Mouse (Mus musculus) monocyte, adult 5-6 weeks (primary cell): ENCODE measurements around the gene Gm13289. TPM values are rescaled to one million over a fixed set of nuclear protein-coding genes. Genes with fewer than 3 reads are reported as not detected.

Experiments
- total RNA-seq: library from RNA; stranded (forward); fragments of 200-1000, 200-491, 200-594 nt; gene quantifications from 3 replicates; pipeline ENCODE4 v1.2.3, GENCODE M21; 2017

Gm13289 gene
- total RNA-seq, 1 experiment from 2014 or later: not detected

Other genes with a start within 250 kb of the Gm13289 start
- not detected in 3 replicates for gene Ifna15, start 218.7 kb upstream of the Gm13289 start, total RNA-seq
- gene Ifna14, start 205.1 kb upstream of the Gm13289 start, total RNA-seq: not detected in 3 replicates
- not detected in 3 replicates for gene Ifna9, start 184.5 kb upstream of the Gm13289 start, total RNA-seq
- gene Ifna12, start 173.5 kb upstream of the Gm13289 start, total RNA-seq: not detected in 3 replicates
- gene C87499, start 142.5 kb upstream of the Gm13289 start, total RNA-seq: not detected in 3 replicates
- not detected in 3 replicates for gene Ifna13, start 132.5 kb upstream of the Gm13289 start, total RNA-seq
- gene Ifna16, start 100.0 kb upstream of the Gm13289 start, total RNA-seq: not detected in 3 replicates
- gene Ifna2, start 93.0 kb upstream of the Gm13289 start, total RNA-seq: not detected in 3 replicates
- gene Ifnab, start 85.6 kb upstream of the Gm13289 start, total RNA-seq: 0.43 TPM in 1 of 3 replicates, not detected in the others
- gene Gm26566, start 55.1 kb upstream of the Gm13289 start, total RNA-seq: 0.49 to 2.0 TPM in 2 of 3 replicates, not detected in the other
- 43.5 to 56.6 TPM (median 49.0 TPM) in 3 replicates for gene Klhl9, start 54.5 kb upstream of the Gm13289 start, total RNA-seq
- gene Gm13271, start 22.1 kb upstream of the Gm13289 start, total RNA-seq: not detected in 3 replicates
- not detected in 3 replicates for gene Gm13283, start 16.8 kb upstream of the Gm13289 start, total RNA-seq
- gene Gm13290, start 3.1 kb upstream of the Gm13289 start, total RNA-seq: not detected in 3 replicates
- gene Gm13272, start 2.9 kb downstream of the Gm13289 start, total RNA-seq: not detected in 3 replicates
- not detected in 3 replicates for gene Ifnz, start 5.2 kb downstream of the Gm13289 start, total RNA-seq
- not detected in 3 replicates for gene Gm13276, start 8.8 kb downstream of the Gm13289 start, total RNA-seq
- not detected in 3 replicates for gene Gm13277, start 11.7 kb downstream of the Gm13289 start, total RNA-seq
- gene Gm13278, start 14.6 kb downstream of the Gm13289 start, total RNA-seq: not detected in 3 replicates
- gene Gm13275, start 17.6 kb downstream of the Gm13289 start, total RNA-seq: not detected in 3 replicates
- gene Gm13279, start 20.5 kb downstream of the Gm13289 start, total RNA-seq: not detected in 3 replicates
- not detected in 3 replicates for gene Gm13285, start 22.7 kb downstream of the Gm13289 start, total RNA-seq
- not detected in 3 replicates for gene Gm13287, start 26.3 kb downstream of the Gm13289 start, total RNA-seq
- 0.29 TPM in 1 of 3 replicates, not detected in the others for gene Gm13288, start 28.6 kb downstream of the Gm13289 start, total RNA-seq
- not detected in 3 replicates for gene Ifna7, start 39.3 kb downstream of the Gm13289 start, total RNA-seq
- not detected in 3 replicates for gene Ifna11, start 43.0 kb downstream of the Gm13289 start, total RNA-seq
- gene Ifna6, start 50.5 kb downstream of the Gm13289 start, total RNA-seq: not detected in 3 replicates
- gene Ifna5, start 58.6 kb downstream of the Gm13289 start, total RNA-seq: not detected in 3 replicates
- not detected in 3 replicates for gene Ifna4, start 64.9 kb downstream of the Gm13289 start, total RNA-seq
- gene Ifna1, start 73.2 kb downstream of the Gm13289 start, total RNA-seq: not detected in 3 replicates
- gene Ifne, start 103.3 kb downstream of the Gm13289 start, total RNA-seq: not detected in 3 replicates